Mouse (Mus musculus): ENCODE measurements around the gene Ccdc181. TPM values are rescaled to one million over a fixed set of nuclear protein-coding genes. Genes with fewer than 3 reads are reported as not detected.

The Ccdc181 gene
- polyA plus RNA-seq, 1 experiment from 2014 or later = 11.0 TPM

DNA sequence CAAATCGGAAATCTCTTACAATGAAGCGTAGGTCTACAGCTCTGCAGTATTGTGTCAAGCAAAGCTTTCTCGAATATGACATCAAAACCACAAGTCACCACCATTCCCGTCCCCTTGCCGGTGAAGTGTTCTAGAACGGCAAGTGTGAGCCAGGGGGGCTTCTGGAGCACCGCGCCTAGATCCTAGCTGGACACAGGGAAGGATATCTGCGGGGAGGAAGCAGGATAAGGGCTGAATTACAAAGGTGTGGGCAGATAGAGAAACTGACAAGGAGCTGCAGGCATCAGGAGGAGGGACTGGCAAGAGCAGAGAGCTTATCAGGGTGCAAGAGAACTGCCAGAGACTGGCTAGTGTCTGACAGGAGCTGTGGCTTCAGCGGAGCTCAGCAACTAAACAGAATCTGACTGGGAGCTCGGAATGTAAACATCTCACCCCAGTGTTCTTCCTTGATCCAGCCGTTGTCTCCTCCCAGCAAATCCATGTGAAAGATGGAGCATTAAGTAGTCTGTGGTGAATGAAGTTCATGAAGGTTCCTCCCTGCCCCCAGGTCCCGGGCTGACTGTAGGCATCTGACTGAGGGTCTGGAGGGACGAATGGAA, 44.3 kb downstream of the Ccdc181 start:
- Histone ChIP-seq H3K4me3 (replicated peaks) (no peak overlapping the region), H3K27ac (no peak overlapping the region), H3K9ac (no peak overlapping the region), H3K4me2 (no peak overlapping the region), H3K36me3 (peaks cover 12% of the 10 kb centered on the region), H3K4me1 (peaks cover 3% of the 10 kb centered on the region; the same call in 1 of the 2 replicates), H3K27me3 (no peaks in the 10 kb centered on the region), H3K9me3 (replicated peaks) (no peaks in the 10 kb centered on the region)
- WGBS = 85% methylated on average over 14 of the region's 14 CpGs
- no peak for ATAC-seq (replicated peaks; ENCODE audit: low FRiP score)

DNA sequence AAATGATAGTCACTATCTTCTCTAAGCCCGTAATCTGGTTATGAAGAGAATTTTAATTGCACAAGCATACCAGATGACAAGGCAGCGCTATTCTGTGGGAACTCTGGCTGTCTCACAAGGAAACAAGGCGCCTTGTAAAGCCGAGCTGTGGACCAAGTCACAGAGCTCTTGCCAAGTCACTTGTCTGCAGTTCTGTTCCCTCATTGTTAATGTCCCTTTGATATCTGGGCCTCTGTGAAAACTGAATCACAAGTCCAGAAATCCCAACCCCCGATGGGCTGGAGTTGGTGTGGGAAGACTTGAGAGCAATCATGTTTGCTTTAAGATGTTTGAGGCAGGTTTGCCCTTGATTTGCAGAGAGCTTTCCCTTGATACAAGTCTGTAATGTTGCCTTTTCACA, 45.3 kb downstream of the Ccdc181 start:
- peaks cover 3% of the 10 kb centered on the region; the same call in 1 of the 2 replicates for H3K4me1 ChIP-seq
- H3K36me3 ChIP-seq = peaks cover 9% of the 10 kb centered on the region; the same call in 1 of the 2 replicates
- no peak overlapping the region for H3K9ac ChIP-seq
- no peak for ATAC-seq (replicated peaks; ENCODE audit: low FRiP score)
- WGBS = 87% methylated on average over 5 of the region's 5 CpGs
- H3K27ac ChIP-seq = peak overlapping the region; percentile 75
- no peaks in the 10 kb centered on the region for H3K9me3 ChIP-seq (replicated peaks)
- no peak overlapping the region for H3K4me2 ChIP-seq
- H3K27me3 ChIP-seq = no peaks in the 10 kb centered on the region
- H3K4me3 ChIP-seq (replicated peaks) = no peak overlapping the region

DNA sequence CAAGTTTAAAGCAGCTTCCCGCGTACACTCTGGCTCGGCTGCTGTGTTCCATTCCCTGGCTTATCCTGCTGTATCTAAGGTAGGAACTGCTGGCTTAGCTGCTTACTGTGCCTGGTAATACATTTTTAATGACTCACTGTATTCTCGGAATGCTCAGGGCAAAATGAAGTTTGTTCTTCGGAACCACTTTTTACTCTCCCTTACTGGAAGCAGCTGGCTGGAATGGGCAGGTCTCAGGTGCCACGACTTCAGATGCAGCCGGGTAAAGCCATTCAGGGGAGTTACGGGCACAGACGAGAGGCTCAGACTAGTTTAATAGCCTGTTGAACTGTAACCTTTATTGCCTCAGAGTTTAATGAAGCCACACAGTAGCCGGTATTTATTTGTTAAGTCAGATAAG, 46.0 kb downstream of the Ccdc181 start:
- H3K4me1 ChIP-seq = peaks cover 3% of the 10 kb centered on the region; the same call in 1 of the 2 replicates
- H3K9ac ChIP-seq = no peak overlapping the region
- H3K27ac ChIP-seq = peak overlapping the region; percentile 75
- WGBS = 67% methylated on average over 10 of the region's 10 CpGs
- H3K36me3 ChIP-seq = peaks cover 9% of the 10 kb centered on the region; the same call in 1 of the 2 replicates
- H3K9me3 ChIP-seq (replicated peaks) = no peaks in the 10 kb centered on the region
- ATAC-seq (replicated peaks; ENCODE audit: low FRiP score) = peak; percentile 83
- no peaks in the 10 kb centered on the region for H3K27me3 ChIP-seq
- no peak overlapping the region for H3K4me3 ChIP-seq (replicated peaks)
- H3K4me2 ChIP-seq = no peak overlapping the region

DNA sequence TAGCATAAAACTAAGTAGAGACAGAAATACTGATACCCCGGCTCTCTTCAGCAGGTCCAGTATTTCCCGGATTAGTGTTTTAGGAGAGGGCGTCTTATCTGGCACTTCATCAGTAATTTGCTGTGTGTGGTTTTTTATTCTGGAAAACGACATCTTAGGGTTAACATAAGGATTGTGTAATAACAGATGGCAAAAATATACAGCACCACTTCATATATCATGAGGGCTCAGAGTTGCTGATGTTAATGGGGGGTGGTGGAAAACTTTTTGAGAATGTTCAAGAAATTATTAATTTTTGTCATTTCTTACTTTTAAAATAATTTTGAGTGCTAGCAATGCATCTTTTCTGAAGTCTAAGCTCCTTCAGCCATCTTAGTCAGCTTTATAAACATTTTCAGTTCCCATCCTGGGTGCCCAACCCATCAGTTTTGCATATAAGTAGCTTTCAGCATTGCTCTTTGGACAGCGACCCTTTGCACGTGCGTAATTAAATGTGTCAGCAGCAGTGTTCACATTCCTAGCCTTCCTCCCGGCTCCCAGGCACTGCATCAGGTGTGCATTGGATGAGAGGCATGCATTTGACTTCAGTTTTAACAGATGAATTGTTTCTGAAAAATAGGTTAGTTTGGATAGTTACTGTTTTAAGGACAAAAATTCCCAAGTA, 47.7 kb downstream of the Ccdc181 start:
- ATAC-seq (replicated peaks; ENCODE audit: low FRiP score) = no peak

DNA sequence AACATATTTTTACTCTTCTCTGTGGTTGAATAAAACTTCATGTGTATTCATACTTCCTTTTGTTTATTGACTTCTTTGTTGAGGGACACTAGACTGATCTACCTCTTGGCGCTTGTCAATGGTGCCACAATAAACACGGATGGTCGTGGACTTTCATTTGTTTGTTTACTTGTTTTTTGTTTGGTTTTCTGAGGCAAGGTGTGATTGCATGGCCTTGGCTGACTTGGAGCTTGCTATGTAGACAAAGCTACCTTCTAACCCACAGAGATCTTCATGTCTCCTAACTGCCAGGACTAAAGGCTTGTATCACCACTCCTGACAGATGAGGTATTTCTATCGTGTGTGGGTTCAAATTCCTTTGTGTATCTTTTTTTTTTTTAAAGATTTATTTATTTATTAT, 48.8 kb downstream of the Ccdc181 start:
- no peak for ATAC-seq (replicated peaks; ENCODE audit: low FRiP score)
- no peaks in the 10 kb centered on the region for H3K9me3 ChIP-seq (replicated peaks)
- H3K27ac ChIP-seq = no peak overlapping the region
- H3K9ac ChIP-seq = no peak overlapping the region
- no peak overlapping the region for H3K4me3 ChIP-seq (replicated peaks)
- 0 out of 2 replicates have a peak, but pooled peaks cover under 1% of the 10 kb centered on the region for H3K36me3 ChIP-seq
- H3K27me3 ChIP-seq = no peaks in the 10 kb centered on the region
- 94% methylated on average over 4 of the region's 4 CpGs for WGBS
- H3K4me1 ChIP-seq = peaks cover 7% of the 10 kb centered on the region; the same call in 1 of the 2 replicates
- no peak overlapping the region for H3K4me2 ChIP-seq

More for the DNA sequence above, 47.7 kb downstream of the Ccdc181 start:
- Histone ChIP-seq H3K9ac (no peak overlapping the region), H3K9me3 (replicated peaks) (no peaks in the 10 kb centered on the region), H3K27ac (no peak overlapping the region), H3K4me1 (peaks cover 7% of the 10 kb centered on the region; the same call in 1 of the 2 replicates), H3K4me2 (no peak overlapping the region), H3K36me3 (0 out of 2 replicates have a peak, but pooled peaks cover 3% of the 10 kb centered on the region), H3K27me3 (no peaks in the 10 kb centered on the region), H3K4me3 (replicated peaks) (no peak overlapping the region)
- WGBS = 73% methylated on average over 8 of the region's 8 CpGs

DNA sequence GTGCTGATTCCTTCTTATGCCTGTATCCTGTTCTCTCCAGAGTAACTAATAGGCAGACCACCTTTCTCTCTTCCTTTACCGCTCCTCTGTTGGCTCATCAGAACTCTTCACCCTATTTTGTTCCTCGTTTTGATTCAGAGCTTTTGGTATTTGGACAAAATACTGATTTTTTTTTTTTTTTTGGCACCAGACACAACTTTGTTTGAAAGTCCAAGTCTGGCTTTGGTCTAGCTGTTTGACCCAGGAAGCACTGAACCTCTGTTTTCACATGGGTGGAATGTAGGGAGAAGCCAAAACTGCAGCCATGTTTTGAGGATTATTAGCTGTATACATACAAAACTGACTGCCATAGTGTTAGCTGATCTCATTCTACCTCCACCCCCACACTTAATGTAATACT, 49.5 kb downstream of the Ccdc181 start:
- H3K4me2 ChIP-seq = no peak overlapping the region
- H3K9me3 ChIP-seq (replicated peaks) = no peaks in the 10 kb centered on the region
- H3K4me1 ChIP-seq = peaks cover 7% of the 10 kb centered on the region; the same call in 1 of the 2 replicates
- 0 out of 2 replicates have a peak, but pooled peaks cover 3% of the 10 kb centered on the region for H3K36me3 ChIP-seq
- H3K27ac ChIP-seq = no peak overlapping the region
- H3K4me3 ChIP-seq (replicated peaks) = no peak overlapping the region
- no peak for ATAC-seq (replicated peaks; ENCODE audit: low FRiP score)
- H3K27me3 ChIP-seq = no peaks in the 10 kb centered on the region
- no peak overlapping the region for H3K9ac ChIP-seq
- WGBS = 85% methylated on average over 2 of the region's 2 CpGs

DNA sequence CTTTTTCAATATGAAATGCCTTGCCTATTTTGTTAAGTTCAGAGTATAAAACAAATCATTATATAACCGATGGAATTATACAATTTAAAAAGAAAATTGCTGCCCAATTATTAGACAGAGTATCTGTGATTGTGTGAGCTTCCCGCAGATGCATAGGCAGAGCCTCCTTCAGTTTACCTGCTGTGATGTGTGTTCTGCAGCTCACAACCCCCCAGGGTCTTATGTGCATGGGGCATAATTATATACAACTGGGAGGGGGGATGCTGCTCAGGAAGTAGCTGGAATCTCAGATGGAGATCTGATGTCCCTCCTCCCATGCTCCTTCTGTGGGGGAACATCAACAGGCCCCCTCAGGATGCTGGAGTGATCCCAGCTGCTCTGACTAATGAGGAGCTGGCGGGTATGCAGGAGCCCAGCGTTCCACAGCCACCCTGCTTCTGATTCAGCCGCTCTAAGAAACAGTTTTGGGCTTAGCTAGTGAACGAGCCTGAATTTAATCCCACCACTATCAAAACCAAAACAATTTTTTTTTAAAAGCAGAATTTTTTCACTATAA, 51.3 kb downstream of the Ccdc181 start:
- Histone ChIP-seq H3K4me1 (peaks cover 4% of the 10 kb centered on the region; the same call in 1 of the 2 replicates), H3K27me3 (no peaks in the 10 kb centered on the region), H3K9ac (no peak overlapping the region), H3K27ac (no peak overlapping the region), H3K36me3 (peaks cover 9% of the 10 kb centered on the region), H3K9me3 (replicated peaks) (no peaks in the 10 kb centered on the region), H3K4me2 (no peak overlapping the region), H3K4me3 (replicated peaks) (no peak overlapping the region)
- WGBS = 51% methylated on average over 6 of the region's 6 CpGs
- ATAC-seq (replicated peaks; ENCODE audit: low FRiP score) = peak; percentile 58; the same call in 1 of the 2 replicates

DNA sequence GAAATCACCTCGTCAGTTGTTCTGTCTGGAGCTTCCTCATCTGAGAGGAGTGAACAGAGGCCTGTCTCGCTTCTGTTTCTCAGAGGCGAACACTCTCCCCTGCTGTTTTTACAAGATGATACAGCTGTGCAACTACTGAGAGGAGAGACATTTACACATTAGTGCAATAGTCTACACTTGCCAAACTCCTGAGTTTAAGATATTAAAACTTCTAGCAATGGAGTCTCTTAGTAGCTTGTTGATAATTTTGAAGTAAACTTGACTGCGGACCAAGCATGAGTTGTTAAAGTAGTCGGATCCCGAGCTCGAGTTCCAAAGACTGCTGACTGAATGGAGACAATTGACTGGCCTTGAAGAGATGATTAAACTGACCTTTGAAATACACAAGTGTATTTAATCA, 52.4 kb downstream of the Ccdc181 start:
- no peak overlapping the region for H3K4me2 ChIP-seq
- no peak for ATAC-seq (replicated peaks; ENCODE audit: low FRiP score)
- 80% methylated on average over 7 of the region's 7 CpGs for WGBS
- H3K27me3 ChIP-seq = no peaks in the 10 kb centered on the region
- no peak overlapping the region for H3K27ac ChIP-seq
- H3K4me3 ChIP-seq (replicated peaks) = no peak overlapping the region
- peaks cover 4% of the 10 kb centered on the region; the same call in 1 of the 2 replicates for H3K4me1 ChIP-seq
- H3K36me3 ChIP-seq = peaks cover 11% of the 10 kb centered on the region
- H3K9ac ChIP-seq = no peak overlapping the region
- no peaks in the 10 kb centered on the region for H3K9me3 ChIP-seq (replicated peaks)

DNA sequence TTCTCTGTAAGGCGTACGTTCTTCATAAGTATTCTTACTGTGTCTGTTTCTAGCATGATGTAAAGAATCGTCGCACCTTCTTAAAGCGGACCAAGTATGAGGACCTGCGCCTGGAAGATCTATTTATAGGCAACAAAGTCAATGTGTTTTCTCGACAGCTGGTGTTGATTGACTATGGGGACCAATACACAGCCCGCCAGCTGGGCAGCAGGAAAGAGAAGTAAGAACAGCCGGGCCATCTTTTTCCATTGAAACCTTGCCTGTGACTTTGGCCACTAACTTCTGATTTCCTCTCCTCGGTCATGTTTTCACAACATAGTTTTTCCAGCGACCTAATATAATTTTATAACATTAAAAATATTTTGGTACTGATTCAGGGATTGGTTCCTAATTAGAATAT, 57.2 kb downstream of the Ccdc181 start:
- 91% methylated on average over 11 of the region's 11 CpGs for WGBS
- H3K4me2 ChIP-seq = no peak overlapping the region
- H3K27ac ChIP-seq = no peak overlapping the region
- no peaks in the 10 kb centered on the region for H3K9me3 ChIP-seq (replicated peaks)
- H3K9ac ChIP-seq = no peak overlapping the region
- no peaks in the 10 kb centered on the region for H3K4me1 ChIP-seq
- H3K27me3 ChIP-seq = no peaks in the 10 kb centered on the region
- H3K4me3 ChIP-seq (replicated peaks) = no peak overlapping the region
- H3K36me3 ChIP-seq = peaks cover 35% of the 10 kb centered on the region
- no peak for ATAC-seq (replicated peaks; ENCODE audit: low FRiP score)

DNA sequence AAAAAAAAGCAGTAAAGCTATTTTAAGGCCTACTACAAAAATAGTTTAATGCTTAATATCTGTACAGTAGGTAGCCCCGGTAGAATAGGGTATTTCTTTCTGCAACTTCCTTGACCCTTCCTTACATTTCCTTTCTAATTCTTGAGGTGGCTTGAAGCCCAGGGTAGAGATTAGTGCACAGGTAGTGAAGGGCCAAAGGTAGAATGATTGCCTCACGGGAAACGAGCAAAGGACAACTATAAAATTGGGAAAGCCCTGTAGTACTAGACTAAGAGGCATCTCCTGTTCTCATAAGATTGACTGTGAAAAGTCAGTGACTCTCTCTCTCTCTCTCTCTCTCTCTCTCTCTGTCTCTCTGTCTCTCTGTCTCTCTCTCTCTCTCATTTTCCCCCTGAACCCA, 60.0 kb downstream of the Ccdc181 start:
- Histone ChIP-seq H3K27me3 (no peaks in the 10 kb centered on the region), H3K4me3 (replicated peaks) (no peak overlapping the region), H3K4me1 (no peaks in the 10 kb centered on the region), H3K4me2 (no peak overlapping the region), H3K9ac (no peak overlapping the region), H3K36me3 (peaks cover 39% of the 10 kb centered on the region), H3K27ac (no peak overlapping the region), H3K9me3 (replicated peaks) (no peaks in the 10 kb centered on the region)
- ATAC-seq (replicated peaks; ENCODE audit: low FRiP score) = no peak
- WGBS = 92% methylated on average over 3 of the region's 3 CpGs

DNA sequence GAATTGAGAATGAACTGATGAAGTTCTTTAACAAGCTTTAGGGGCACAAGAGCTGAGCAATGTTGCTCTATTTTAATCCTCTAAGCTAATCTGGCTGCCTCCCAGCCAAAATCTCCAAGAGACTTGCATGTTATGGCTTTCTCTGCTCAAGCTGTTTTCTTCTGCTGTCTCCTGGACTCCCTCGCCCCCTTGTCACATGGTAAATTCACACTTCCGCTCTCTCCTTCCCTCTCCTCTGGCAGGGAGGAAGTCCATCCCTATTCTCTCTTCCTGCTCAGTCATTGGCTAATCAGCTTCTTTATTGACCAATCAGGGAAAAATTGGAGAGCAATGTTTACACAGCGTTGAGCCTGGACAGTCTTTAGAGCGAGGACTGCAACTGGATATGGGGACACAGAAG, 60.5 kb downstream of the Ccdc181 start:
- Histone ChIP-seq H3K4me2 (no peak overlapping the region), H3K4me1 (no peaks in the 10 kb centered on the region), H3K4me3 (replicated peaks) (no peak overlapping the region), H3K27ac (no peak overlapping the region), H3K9ac (no peak overlapping the region), H3K36me3 (peaks cover 37% of the 10 kb centered on the region), H3K27me3 (no peaks in the 10 kb centered on the region), H3K9me3 (replicated peaks) (no peaks in the 10 kb centered on the region)
- 74% methylated on average over 4 of the region's 4 CpGs for WGBS
- ATAC-seq (replicated peaks; ENCODE audit: low FRiP score) = no peak

Data from kidney, embryonic 15.5 days (tissue).